Mouse (Mus musculus): Measurements from ENCODE around the gene Col16a1.

GRCm38 (mm10) chr4:130048203-130048479, 501 bp downstream of the Col16a1 start:
- TF ChIP-seq HCFC1 (IDR thresholded peaks at IDR 0.05; ENCODE audit: borderline replicate concordance, insufficient read depth, low read length): no peak
- TF ChIP-seq ZC3H11A (IDR thresholded peaks at IDR 0.05; ENCODE audit: borderline replicate concordance, low read depth, low read length): no peak
- TF ChIP-seq ZNF384 (IDR thresholded peaks at IDR 0.05; ENCODE audit: low read depth, low read length): no peak
- TF ChIP-seq MAFK (IDR thresholded peaks at IDR 0.05; ENCODE audit: insufficient read depth, low read depth, low read length): no peak

All from ES-E14 (cell line).